Mouse (Mus musculus) testis, adult 2 months (tissue): ENCODE measurements around the gene Gm20388. TPM values are rescaled to one million over a fixed set of nuclear protein-coding genes. Genes with fewer than 3 reads are reported as not detected.

ENCODE experiments used
- H3K27ac ChIP-seq: fragments of 200-500 bp; 2 replicates; pipeline ENCODE4 v1.5.1; 2012; ENCODE audit warnings: low read depth, low read length; ENCODE audit not compliant: control insufficient read depth, insufficient read depth
- H3K27me3 ChIP-seq: fragments of 200-500 bp; 2 replicates; pipeline ENCODE4 v1.6.1; 2012; ENCODE audit warnings: mild to moderate bottlenecking, low read length, moderate library complexity; ENCODE audit not compliant: control insufficient read depth, insufficient read depth
- H3K36me3 ChIP-seq: fragments of 200-500 bp; 2 replicates; pipeline ENCODE4 v1.6.1; 2012; ENCODE audit warnings: mild to moderate bottlenecking, low read length; ENCODE audit not compliant: control insufficient read depth, insufficient read depth
- H3K4me1 ChIP-seq: fragments of 200-500 bp; 2 replicates; pipeline ENCODE4 v1.6.1; 2012; ENCODE audit warnings: low read length; ENCODE audit not compliant: control insufficient read depth, insufficient read depth
- H3K4me3 ChIP-seq: fragments of 200-500 bp; 2 replicates; pipeline ENCODE4 v1.5.1; 2012; ENCODE audit warnings: low read depth, mild to moderate bottlenecking, low read length, moderate library complexity, mixed read lengths; ENCODE audit not compliant: control insufficient read depth
- CTCF ChIP-seq: fragments of 200-500 bp; IDR thresholded peaks from 2 replicates; pipeline ENCODE4 v1.5.1; 2012; ENCODE audit warnings: low read depth, mild to moderate bottlenecking, inconsistent platforms, low read length, moderate library complexity; ENCODE audit not compliant: control insufficient read depth, insufficient read depth, insufficient replicate concordance
- POLR2A ChIP-seq: fragments of 200-500 bp; IDR thresholded peaks from 2 replicates; pipeline ENCODE4 v1.6.1; 2012; ENCODE audit warnings: low read depth, mild to moderate bottlenecking, inconsistent platforms, low read length, moderate library complexity; ENCODE audit not compliant: control insufficient read depth
- polyA plus RNA-seq: library from polyadenylated mRNA; depleted of rRNA; stranded (reverse); fragments of >200 nt; gene quantifications from 2 replicates; pipeline ENCODE4 v1.2.3, GENCODE M21; 2012

The Gm20388 gene
- polyA plus RNA-seq, 1 experiment = 5.6 TPM

GRCm38 (mm10) chr8:120518736-120519534 is 608.3 kb downstream of the Gm20388 start:
- H3K27ac ChIP-seq = no peak overlapping the region
- peak overlapping the region; percentile 13 for H3K4me3 ChIP-seq
- H3K27me3 ChIP-seq = no peaks in the 10 kb centered on the region
- no peaks in the 10 kb centered on the region for H3K36me3 ChIP-seq
- peaks cover 14% of the 10 kb centered on the region for H3K4me1 ChIP-seq
- TF ChIP-seq CTCF = no peak
- no peak for TF ChIP-seq POLR2A

GRCm38 (mm10) chr8:120520287-120520686 is 609.6 kb downstream of the Gm20388 start:
- Histone ChIP-seq H3K27me3 (no peaks in the 10 kb centered on the region), H3K27ac (no peak overlapping the region), H3K4me1 (peaks cover 14% of the 10 kb centered on the region), H3K36me3 (no peaks in the 10 kb centered on the region), H3K4me3 (no peak overlapping the region)
- TF ChIP-seq CTCF (no peak), POLR2A (no peak)

- no peak for TF ChIP-seq CTCF
- H3K36me3 ChIP-seq = no peaks in the 10 kb centered on the region
- no peak overlapping the region for H3K4me3 ChIP-seq
- no peak overlapping the region for H3K27ac ChIP-seq
- H3K4me1 ChIP-seq = peaks cover 14% of the 10 kb centered on the region
- H3K27me3 ChIP-seq = no peaks in the 10 kb centered on the region
Observed at GRCm38 (mm10) chr8:120520707-120521590, 610.3 kb downstream of the Gm20388 start.

- no peak overlapping the region for H3K27ac ChIP-seq
- TF ChIP-seq CTCF (no peak), POLR2A (no peak)
- peaks cover 14% of the 10 kb centered on the region for H3K4me1 ChIP-seq
- no peaks in the 10 kb centered on the region for H3K27me3 ChIP-seq
- H3K36me3 ChIP-seq = no peaks in the 10 kb centered on the region
- H3K4me3 ChIP-seq = no peak overlapping the region
Observed at GRCm38 (mm10) chr8:120521591-120521965, 610.9 kb downstream of the Gm20388 start.

GRCm38 (mm10) chr8:120523641-120524040 is 613.0 kb downstream of the Gm20388 start:
- no peaks in the 10 kb centered on the region for H3K27me3 ChIP-seq
- H3K4me1 ChIP-seq = peaks cover 14% of the 10 kb centered on the region
- H3K36me3 ChIP-seq = no peaks in the 10 kb centered on the region
- H3K27ac ChIP-seq = no peak overlapping the region
- H3K4me3 ChIP-seq = no peak overlapping the region
- TF ChIP-seq POLR2A (no peak), CTCF (no peak)

- Histone ChIP-seq H3K36me3 (no peaks in the 10 kb centered on the region), H3K4me3 (no peak overlapping the region), H3K4me1 (peaks cover 4% of the 10 kb centered on the region), H3K27me3 (no peaks in the 10 kb centered on the region), H3K27ac (no peak overlapping the region)
- TF ChIP-seq POLR2A (no peak), CTCF (no peak)
Observed at GRCm38 (mm10) chr8:120525135-120525534, 614.5 kb downstream of the Gm20388 start.

GRCm38 (mm10) chr8:120525832-120526231 is 615.2 kb downstream of the Gm20388 start:
- H3K36me3 ChIP-seq = no peaks in the 10 kb centered on the region
- TF ChIP-seq POLR2A (no peak), CTCF (no peak)
- H3K27me3 ChIP-seq = no peaks in the 10 kb centered on the region
- H3K4me1 ChIP-seq = no peaks in the 10 kb centered on the region; the same call in 1 of the 2 replicates
- H3K27ac ChIP-seq = no peak overlapping the region
- no peak overlapping the region for H3K4me3 ChIP-seq
